Mouse (Mus musculus): ENCODE measurements at regions not wholly inside any gene's neighbourhood (a gene's known extent, or its start where the extent isn't known, plus 50 kb on each side); places are given as distances from the start of the nearest gene placed in this dataset.

DNA sequence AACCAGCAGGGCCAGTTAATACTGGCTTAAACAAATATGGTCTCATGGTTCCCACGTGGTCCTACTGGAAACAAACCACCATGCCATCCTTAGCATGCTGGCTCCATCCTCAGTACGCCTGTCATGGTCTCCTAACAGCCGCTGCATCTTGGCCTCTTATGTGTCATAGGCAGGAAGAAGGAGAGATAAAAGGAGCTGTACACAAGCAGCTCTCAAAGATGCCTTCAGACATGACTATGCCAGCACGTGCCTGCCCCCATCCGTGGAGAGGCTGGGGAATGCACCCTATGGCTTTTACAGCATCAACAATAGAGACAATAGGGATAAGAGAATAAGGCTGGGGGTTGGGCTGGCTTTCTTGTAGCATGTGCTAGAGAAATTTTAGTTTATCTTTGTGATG, 171.0 kb upstream of the Stt3b start:
- DNase-seq (ENCODE audit: low spot score in 2 of 2): no peak

DNA sequence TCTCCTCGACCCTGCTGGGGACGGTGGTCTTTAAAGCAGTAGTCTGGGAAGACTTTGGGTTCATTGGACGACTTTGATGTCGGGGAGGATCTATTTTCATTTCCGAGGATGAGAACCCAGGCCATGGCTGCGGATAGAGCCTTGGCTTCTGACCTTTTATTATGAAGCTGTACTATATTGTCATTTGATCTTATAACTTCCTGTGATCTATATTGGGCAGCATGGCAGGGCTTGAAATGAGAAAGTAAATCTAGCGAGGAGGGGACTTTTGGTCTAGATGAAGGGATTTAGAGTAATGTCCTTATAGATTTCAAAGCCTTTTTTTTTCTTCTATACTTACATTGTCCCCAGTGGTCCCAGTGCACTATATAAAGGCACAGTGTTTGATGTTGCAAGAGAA, 172.8 kb upstream of the Stt3b start:
- DNase-seq (ENCODE audit: low spot score in 2 of 2): no peak

GRCm38 (mm10) chr9:115483721-115484120, 173.5 kb upstream of the Stt3b start:
- no peak for DNase-seq (ENCODE audit: low spot score in 2 of 2)

- DNase-seq (ENCODE audit: low spot score in 2 of 2): no peak
These were observed 174.2 kb upstream of the Stt3b start for GRCm38 (mm10) chr9:115484408-115484807.

DNA sequence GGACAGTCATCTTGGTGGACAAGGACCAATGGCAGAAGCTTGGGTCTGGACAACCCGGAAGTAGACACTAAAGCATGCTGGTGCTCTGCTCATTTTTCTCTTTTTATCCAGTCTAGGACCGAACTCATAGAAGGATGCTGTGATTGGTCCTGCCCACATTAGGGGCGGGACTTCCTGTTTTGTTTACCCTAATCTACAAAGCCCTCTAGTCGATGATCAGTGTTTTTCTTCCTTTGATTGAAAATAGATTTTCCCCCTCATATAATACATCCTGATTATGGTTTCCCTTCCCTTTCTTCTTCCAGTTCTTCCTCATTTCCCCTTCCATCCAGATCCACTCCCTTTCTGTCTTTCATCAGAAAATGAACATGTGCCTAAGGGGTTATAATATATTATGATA, 175.0 kb upstream of the Stt3b start:
- no peak for DNase-seq (ENCODE audit: low spot score in 2 of 2)

GRCm38 (mm10) chr9:115487175-115487760, 177.0 kb upstream of the Stt3b start:
- DNase-seq (ENCODE audit: low spot score in 2 of 2): no peak

- DNase-seq (ENCODE audit: low spot score in 2 of 2): no peak
These were observed 178.9 kb upstream of the Stt3b start for GRCm38 (mm10) chr9:115488913-115489809.

DNA sequence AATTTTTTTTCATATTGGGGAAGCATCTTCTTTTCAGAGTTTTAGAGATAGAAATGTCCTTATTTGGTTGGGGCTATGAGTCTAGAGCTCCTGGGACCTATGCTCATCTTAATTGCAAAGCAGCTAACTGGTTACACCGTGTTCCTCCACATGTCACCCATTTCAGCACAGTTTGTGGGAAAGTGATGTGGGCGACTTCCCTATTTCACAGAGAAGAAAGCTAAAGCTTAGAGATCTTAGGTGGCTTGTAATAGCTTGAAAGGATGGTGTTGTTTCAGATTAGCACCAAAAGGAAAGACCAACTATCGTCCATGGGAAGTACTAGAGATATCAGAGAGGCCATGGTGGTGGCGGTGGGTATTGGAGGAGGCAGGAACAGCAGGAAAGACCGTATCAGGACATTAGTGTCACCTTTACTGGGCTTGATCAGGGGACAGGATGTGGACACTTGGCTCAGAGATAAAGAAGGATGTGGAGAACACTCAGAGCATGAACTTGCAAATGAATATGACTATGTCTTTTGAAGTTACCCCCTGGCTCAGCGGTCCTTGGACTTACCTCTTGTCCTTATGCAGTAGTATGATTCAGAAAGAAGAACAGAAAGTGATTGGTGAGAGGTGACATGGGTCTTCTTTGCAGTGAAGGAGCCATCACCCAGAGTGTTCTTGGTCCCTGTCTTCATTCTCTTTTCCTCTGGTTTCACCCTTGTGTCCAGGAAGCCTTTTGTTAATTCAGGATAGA, 182.4 kb upstream of the Stt3b start:
- no peak for DNase-seq (ENCODE audit: low spot score in 2 of 2)

GRCm38 (mm10) chr9:115493765-115494164, 183.5 kb upstream of the Stt3b start:
- no peak for DNase-seq (ENCODE audit: low spot score in 2 of 2)

- DNase-seq (ENCODE audit: low spot score in 2 of 2): no peak
These were observed 189.3 kb upstream of the Stt3b start for GRCm38 (mm10) chr9:115499536-115499935.

DNA sequence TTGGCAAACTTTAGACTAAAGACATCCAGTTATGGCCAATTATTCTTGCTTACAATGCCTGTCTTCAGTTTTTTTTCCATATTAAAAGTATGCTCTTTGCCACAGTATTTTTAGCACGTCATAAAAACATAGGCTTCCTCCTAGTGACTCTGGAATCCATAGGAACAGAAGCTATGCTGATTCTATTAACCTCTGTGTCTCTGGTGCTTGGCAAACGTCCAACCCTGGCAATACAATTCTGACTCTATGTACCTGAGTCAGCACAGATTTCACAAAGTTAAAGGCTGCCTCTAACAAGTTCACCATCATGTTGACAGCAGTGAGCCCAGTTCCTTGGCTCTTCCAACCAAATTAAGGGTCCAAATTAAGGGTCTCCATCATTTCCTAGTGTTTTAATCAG, 194.6 kb upstream of the Stt3b start:
- DNase-seq (ENCODE audit: low spot score in 2 of 2): no peak

DNA sequence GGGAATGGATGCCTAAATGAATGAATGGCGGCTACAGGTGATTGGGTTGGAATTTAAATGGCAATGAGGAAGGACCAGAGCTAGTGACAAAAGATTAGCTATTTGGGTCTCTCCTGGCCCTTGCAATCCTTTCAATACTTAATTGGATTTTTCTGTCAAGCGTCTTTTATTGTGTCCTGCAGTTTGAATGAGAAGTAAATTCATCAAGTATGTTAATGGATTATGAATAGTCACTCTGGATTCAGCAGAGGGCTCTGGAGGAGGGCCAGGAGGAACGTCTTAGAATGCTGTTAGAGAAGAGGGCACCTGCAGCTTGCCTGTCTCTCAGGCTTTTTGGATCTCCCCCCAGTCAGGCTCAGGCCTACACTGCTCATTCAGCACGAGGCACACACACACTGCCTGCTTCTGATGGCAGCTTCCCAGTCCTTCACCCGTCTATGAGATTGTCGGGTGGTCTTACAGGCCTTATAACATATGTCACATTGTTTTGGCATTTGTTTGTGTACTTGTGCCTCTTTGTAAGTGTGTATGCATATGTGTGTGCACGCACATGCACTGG, 197.0 kb upstream of the Stt3b start:
- no peak for DNase-seq (ENCODE audit: low spot score in 2 of 2)

DNA sequence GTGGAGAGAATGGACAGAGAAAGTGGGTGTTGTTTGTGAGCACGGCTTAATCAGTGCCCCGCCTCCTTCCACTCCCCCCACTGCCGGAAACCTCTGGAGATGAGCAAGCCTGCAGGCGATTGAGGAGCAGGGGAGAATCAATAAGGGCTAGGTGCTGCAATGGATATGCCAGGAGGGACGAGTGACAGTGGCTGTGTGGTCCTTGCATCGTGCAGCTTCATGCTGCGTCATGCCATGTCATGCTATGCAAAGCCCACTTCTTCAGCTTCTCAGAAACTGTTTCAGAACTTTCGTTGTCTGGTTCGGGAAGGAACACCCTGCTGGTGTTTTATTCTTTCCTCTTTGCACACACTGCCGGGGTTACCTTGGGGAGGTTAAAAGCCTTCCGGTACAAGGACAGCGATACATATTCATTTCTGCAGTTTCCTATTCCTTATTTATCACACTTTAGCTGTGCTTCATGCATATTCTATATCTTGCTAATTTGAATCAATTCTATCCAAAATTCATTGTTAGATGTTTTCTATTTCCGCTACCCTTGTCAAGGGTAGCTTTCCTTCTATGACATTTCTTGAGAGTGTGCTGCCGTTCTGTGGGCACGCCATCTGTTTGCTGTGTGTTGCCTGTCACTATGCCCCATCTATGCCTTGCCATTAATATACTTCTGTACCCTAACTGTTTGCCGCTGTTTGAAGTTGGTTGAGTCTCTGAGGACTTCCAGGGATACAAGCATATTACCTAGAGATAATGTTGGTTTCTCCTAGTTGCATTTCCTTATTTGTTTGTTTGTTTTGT, 202.8 kb upstream of the Stt3b start:
- DNase-seq (ENCODE audit: low spot score in 2 of 2): no peak

GRCm38 (mm10) chr9:115517903-115518302, 207.7 kb upstream of the Stt3b start:
- no peak for DNase-seq (ENCODE audit: low spot score in 2 of 2)

DNA sequence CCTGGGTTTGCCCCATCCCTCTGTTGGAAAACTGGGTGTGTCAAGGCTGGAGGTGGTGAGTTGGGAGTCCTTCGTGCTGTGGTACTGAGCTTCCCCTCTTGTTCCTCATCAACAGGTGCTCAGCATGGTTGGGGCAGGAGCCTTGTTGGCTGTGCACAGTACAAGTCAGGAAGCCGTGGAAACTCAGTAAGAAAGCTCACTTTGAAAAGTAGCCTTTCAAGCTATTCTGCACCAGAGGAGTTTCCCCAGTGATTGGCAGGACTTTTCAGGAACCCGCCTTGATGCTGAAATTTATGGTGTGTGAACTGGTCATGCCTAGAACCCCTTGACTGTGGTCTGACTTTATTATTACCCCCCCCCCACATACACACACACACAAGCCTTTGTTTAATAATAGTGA, 213.9 kb upstream of the Stt3b start:
- DNase-seq (ENCODE audit: low spot score in 2 of 2): no peak

DNA sequence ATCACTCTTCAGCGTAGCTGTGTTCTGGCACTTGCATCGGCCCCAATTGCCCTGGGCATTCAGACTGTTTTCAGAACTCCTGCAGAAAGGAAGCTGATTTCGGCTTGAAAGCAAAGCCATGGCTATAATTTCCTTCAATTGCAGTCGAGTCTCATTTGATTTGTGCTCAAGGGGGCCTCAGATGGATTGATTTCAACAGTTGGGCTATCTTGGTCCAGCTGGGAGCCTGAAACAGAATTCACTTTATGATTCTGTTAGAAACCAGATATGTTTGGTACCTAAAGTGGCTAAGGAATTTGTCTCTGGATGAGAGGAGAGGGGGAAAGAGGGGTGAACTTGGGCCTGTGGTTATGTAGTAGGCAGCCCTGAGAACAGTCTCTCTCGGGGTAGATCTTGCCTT, 214.4 kb upstream of the Stt3b start:
- DNase-seq (ENCODE audit: low spot score in 2 of 2): no peak

GRCm38 (mm10) chr9:115526322-115526721, 216.1 kb upstream of the Stt3b start:
- no peak for DNase-seq (ENCODE audit: low spot score in 2 of 2)

- no peak for DNase-seq (ENCODE audit: low spot score in 2 of 2)
These were observed 216.8 kb upstream of the Stt3b start for GRCm38 (mm10) chr9:115526981-115527380.

- DNase-seq (ENCODE audit: low spot score in 2 of 2): no peak
These were observed 224.0 kb upstream of the Stt3b start for GRCm38 (mm10) chr9:115534198-115534597.

GRCm38 (mm10) chr9:115543665-115544064, 233.4 kb upstream of the Stt3b start:
- no peak for DNase-seq (ENCODE audit: low spot score in 2 of 2)

- no peak for DNase-seq (ENCODE audit: low spot score in 2 of 2)
These were observed 235.0 kb upstream of the Stt3b start for GRCm38 (mm10) chr9:115545178-115545577.

All from layer of hippocampus, postnatal 10 days (tissue).